Mouse (Mus musculus): ENCODE results near the gene Zc3h10. TPM values are rescaled to one million over a fixed set of nuclear protein-coding genes. Genes with fewer than 3 reads are reported as not detected.

Gene Zc3h10
- polyA plus RNA-seq (2014; fragmentation: Nextera tagmentation; extraction: Ambion mirVana): 7.7 and 8.0 TPM in 2 replicates

GRCm38 (mm10) chr10:128547361-128548032, at the start of gene Zc3h10:
Zc3h10 (minus strand) TSS chr10:128547774.
- no peaks in the 10 kb centered on the region for H3K27me3 ChIP-seq (ENCODE audit: control insufficient read depth, insufficient read depth, low read length)
- H3K9ac ChIP-seq (ENCODE audit: low read depth, low read length): peak within 1 kb of the TSS; percentile 95
- H3K36me3 ChIP-seq (ENCODE audit: control insufficient read depth, insufficient read depth, low read length): peaks cover 18% of the 10 kb centered on the region
- peak within 1 kb of the TSS; percentile 94 for H3K27ac ChIP-seq (ENCODE audit: low read depth, low read length)
- peak within 1 kb of the TSS; percentile 84 for H3K4me3 ChIP-seq (ENCODE audit: low read depth, low read length)
- WGBS (ENCODE audit: insufficient replicate concordance): under 1% methylated on average over 49 of the region's 50 CpGs
- H3K9me3 ChIP-seq (replicated peaks; ENCODE audit: control insufficient read depth, low read length): no peaks in the 10 kb centered on the region
- peaks cover 18% of the 10 kb centered on the region for H3K4me1 ChIP-seq (ENCODE audit: control insufficient read depth, insufficient read depth, low read length)
- peak; percentile 83 for ATAC-seq (replicated peaks; ENCODE audit: insufficient number of reproducible peaks, low FRiP score, low TSS enrichment)
- H3K4me2 ChIP-seq: peak within 1 kb of the TSS; percentile 87

- Histone ChIP-seq H3K4me1 (ENCODE audit: control insufficient read depth, insufficient read depth, low read length) (0 out of 2 replicates have a peak, but pooled peaks cover 7% of the 10 kb centered on the region), H3K4me3 (ENCODE audit: low read depth, low read length) (no peak overlapping the region), H3K27me3 (ENCODE audit: control insufficient read depth, insufficient read depth, low read length) (peaks cover 16% of the 10 kb centered on the region), H3K36me3 (ENCODE audit: control insufficient read depth, insufficient read depth, low read length) (no peaks in the 10 kb centered on the region), H3K4me2 (no peak overlapping the region), H3K9ac (ENCODE audit: low read depth, low read length) (no peak overlapping the region), H3K27ac (ENCODE audit: low read depth, low read length) (no peak overlapping the region), H3K9me3 (replicated peaks; ENCODE audit: control insufficient read depth, low read length) (no peaks in the 10 kb centered on the region)
- ATAC-seq (replicated peaks; ENCODE audit: insufficient number of reproducible peaks, low FRiP score, low TSS enrichment): no peak
- WGBS (ENCODE audit: insufficient replicate concordance): 67% methylated on average over 5 of the region's 5 CpGs
Observed at GRCm38 (mm10) chr10:128592797-128593196, 45.2 kb upstream of the Zc3h10 start.

GRCm38 (mm10) chr10:128591436-128591835, 43.9 kb upstream of the Zc3h10 start:
- 0 out of 2 replicates have a peak, but pooled peaks cover 7% of the 10 kb centered on the region for H3K4me1 ChIP-seq (ENCODE audit: control insufficient read depth, insufficient read depth, low read length)
- no peak overlapping the region for H3K9ac ChIP-seq (ENCODE audit: low read depth, low read length)
- H3K4me2 ChIP-seq: no peak overlapping the region
- H3K27me3 ChIP-seq (ENCODE audit: control insufficient read depth, insufficient read depth, low read length): peaks cover 22% of the 10 kb centered on the region
- H3K27ac ChIP-seq (ENCODE audit: low read depth, low read length): no peak overlapping the region
- no peak overlapping the region for H3K4me3 ChIP-seq (ENCODE audit: low read depth, low read length)
- ATAC-seq (replicated peaks; ENCODE audit: insufficient number of reproducible peaks, low FRiP score, low TSS enrichment): no peak
- H3K9me3 ChIP-seq (replicated peaks; ENCODE audit: control insufficient read depth, low read length): no peaks in the 10 kb centered on the region
- 58% methylated on average over 6 of the region's 6 CpGs for WGBS (ENCODE audit: insufficient replicate concordance)
- H3K36me3 ChIP-seq (ENCODE audit: control insufficient read depth, insufficient read depth, low read length): no peaks in the 10 kb centered on the region

DNA sequence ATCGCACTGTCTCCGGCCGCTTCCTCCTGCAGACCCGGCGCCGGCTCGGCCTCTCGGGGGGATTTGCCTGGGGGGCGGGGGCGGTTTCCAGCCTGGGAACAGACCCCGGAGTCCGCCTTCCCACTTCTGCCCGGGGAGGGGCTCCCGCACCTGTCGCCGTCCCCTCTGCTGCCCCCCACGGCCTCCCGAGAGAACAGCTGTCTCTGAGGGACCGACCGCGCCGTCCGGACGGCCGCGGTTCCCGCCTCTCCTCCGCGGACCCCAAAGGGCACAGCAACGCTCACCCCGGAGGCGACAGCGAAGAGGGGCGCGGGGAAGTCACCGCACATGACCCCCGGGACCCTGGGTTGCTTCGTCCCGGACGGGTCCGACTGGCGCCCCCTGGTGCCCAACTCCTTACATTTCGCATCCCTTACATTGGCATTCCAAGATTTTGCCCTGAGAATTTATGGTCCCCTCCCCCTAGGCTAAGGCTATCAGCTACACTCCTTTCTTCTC, 42.7 kb upstream of the Zc3h10 start:
- no peaks in the 10 kb centered on the region for H3K9me3 ChIP-seq (replicated peaks; ENCODE audit: control insufficient read depth, low read length)
- peak overlapping the region; percentile 60 for H3K4me3 ChIP-seq (ENCODE audit: low read depth, low read length)
- H3K4me2 ChIP-seq: peak overlapping the region; percentile 98
- H3K36me3 ChIP-seq (ENCODE audit: control insufficient read depth, insufficient read depth, low read length): no peaks in the 10 kb centered on the region
- under 1% methylated on average over 43 of the region's 43 CpGs for WGBS (ENCODE audit: insufficient replicate concordance)
- H3K27ac ChIP-seq (ENCODE audit: low read depth, low read length): no peak overlapping the region
- H3K4me1 ChIP-seq (ENCODE audit: control insufficient read depth, insufficient read depth, low read length): 0 out of 2 replicates have a peak, but pooled peaks cover 7% of the 10 kb centered on the region
- H3K9ac ChIP-seq (ENCODE audit: low read depth, low read length): peak overlapping the region; percentile 62
- H3K27me3 ChIP-seq (ENCODE audit: control insufficient read depth, insufficient read depth, low read length): peaks cover 28% of the 10 kb centered on the region
- peak; percentile 44 for ATAC-seq (replicated peaks; ENCODE audit: insufficient number of reproducible peaks, low FRiP score, low TSS enrichment)

DNA sequence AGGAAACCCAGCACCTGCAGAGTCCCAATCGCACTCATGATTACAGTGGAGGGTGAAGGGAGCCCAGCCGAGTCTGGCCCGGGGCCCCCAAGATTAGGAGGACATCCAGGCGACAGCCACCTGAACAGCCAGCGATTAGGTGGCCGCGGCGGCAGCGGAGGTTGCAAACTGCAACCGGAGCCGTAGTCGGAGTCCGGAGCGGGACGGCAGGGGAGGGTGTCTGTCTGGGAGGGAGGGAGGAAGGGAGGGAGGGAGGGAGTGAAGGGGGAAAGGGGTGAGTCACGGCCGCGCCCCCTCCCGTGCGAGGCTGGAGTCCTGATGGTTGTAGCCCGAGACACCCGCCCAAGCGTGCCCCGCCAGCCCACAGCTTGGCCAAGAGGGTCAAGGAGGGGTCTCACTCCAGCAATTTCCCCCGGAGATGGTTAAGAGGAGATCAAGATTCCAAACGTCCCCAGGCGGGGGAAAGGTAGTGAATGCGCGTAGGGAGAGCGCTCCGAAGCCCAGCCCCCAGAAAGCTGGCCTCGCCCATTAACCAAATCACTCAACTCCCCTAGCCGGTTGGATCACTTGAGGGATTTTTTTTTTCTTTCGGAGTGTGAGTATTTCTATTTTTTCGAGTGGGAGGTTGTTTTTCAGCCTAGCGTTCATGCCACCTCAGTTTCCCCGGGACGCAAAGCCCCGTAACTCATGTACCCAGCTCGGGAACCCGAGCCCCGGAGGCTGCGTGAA, 42.1 kb upstream of the Zc3h10 start, which contains the start of gene Erbb3:
Erbb3 (minus strand) TSS at position 189 of the 729 bp plus-strand sequence.
- Histone ChIP-seq H3K27ac (ENCODE audit: low read depth, low read length) (peak within 1 kb of the TSS; percentile 22; the same call in 1 of the 2 replicates), H3K9ac (ENCODE audit: low read depth, low read length) (peak within 1 kb of the TSS; percentile 62), H3K4me2 (peak within 1 kb of the TSS; percentile 98), H3K36me3 (ENCODE audit: control insufficient read depth, insufficient read depth, low read length) (no peaks in the 10 kb centered on the region), H3K27me3 (ENCODE audit: control insufficient read depth, insufficient read depth, low read length) (peaks cover 29% of the 10 kb centered on the region), H3K4me1 (ENCODE audit: control insufficient read depth, insufficient read depth, low read length) (0 out of 2 replicates have a peak, but pooled peaks cover 7% of the 10 kb centered on the region), H3K9me3 (replicated peaks; ENCODE audit: control insufficient read depth, low read length) (no peaks in the 10 kb centered on the region), H3K4me3 (ENCODE audit: low read depth, low read length) (peak within 1 kb of the TSS; percentile 60)
- under 1% methylated on average over 42 of the region's 43 CpGs for WGBS (ENCODE audit: insufficient replicate concordance)
- ATAC-seq (replicated peaks; ENCODE audit: insufficient number of reproducible peaks, low FRiP score, low TSS enrichment): peak; percentile 37

GRCm38 (mm10) chr10:128588775-128589463, 41.3 kb upstream of the Zc3h10 start:
- Histone ChIP-seq H3K4me3 (ENCODE audit: low read depth, low read length) (peak overlapping the region; percentile 60), H3K9ac (ENCODE audit: low read depth, low read length) (peak overlapping the region; percentile 62; the same call in 1 of the 2 replicates), H3K9me3 (replicated peaks; ENCODE audit: control insufficient read depth, low read length) (no peaks in the 10 kb centered on the region), H3K36me3 (ENCODE audit: control insufficient read depth, insufficient read depth, low read length) (no peaks in the 10 kb centered on the region), H3K27ac (ENCODE audit: low read depth, low read length) (peak overlapping the region; percentile 22; the same call in 1 of the 2 replicates), H3K4me1 (ENCODE audit: control insufficient read depth, insufficient read depth, low read length) (peaks cover 10% of the 10 kb centered on the region), H3K4me2 (peak overlapping the region; percentile 98), H3K27me3 (ENCODE audit: control insufficient read depth, insufficient read depth, low read length) (peaks cover 30% of the 10 kb centered on the region)
- ATAC-seq (replicated peaks; ENCODE audit: insufficient number of reproducible peaks, low FRiP score, low TSS enrichment): no peak
- 2% methylated on average over 23 of the region's 23 CpGs for WGBS (ENCODE audit: insufficient replicate concordance)

DNA sequence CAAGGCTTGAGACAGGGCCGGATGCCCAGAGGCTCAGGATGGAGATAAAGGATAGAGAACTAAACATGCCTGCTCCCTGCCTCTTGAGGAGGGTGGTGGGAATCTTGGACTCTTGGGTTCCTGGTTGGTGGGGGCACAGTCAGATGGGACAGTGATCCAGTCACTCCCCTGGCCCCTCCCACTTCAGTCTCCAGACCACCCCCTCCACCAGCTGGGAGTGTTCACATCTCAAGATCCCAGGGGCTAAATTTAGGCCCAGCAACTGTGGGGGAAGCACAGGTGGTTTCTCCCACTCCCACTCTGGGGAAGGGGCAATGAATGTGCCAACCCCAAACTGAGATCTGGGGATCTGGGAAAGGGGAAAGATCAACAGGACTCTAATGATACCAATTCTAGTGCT, 40.6 kb upstream of the Zc3h10 start:
- Histone ChIP-seq H3K9me3 (replicated peaks; ENCODE audit: control insufficient read depth, low read length) (no peaks in the 10 kb centered on the region), H3K27ac (ENCODE audit: low read depth, low read length) (peak overlapping the region; percentile 58; the same call in 1 of the 2 replicates), H3K4me3 (ENCODE audit: low read depth, low read length) (peak overlapping the region; percentile 1; the same call in 1 of the 2 replicates), H3K4me1 (ENCODE audit: control insufficient read depth, insufficient read depth, low read length) (peaks cover 17% of the 10 kb centered on the region), H3K27me3 (ENCODE audit: control insufficient read depth, insufficient read depth, low read length) (peaks cover 30% of the 10 kb centered on the region), H3K9ac (ENCODE audit: low read depth, low read length) (0 out of 2 replicates have a peak overlapping the region, but pooled peaks have one; percentile 12), H3K36me3 (ENCODE audit: control insufficient read depth, insufficient read depth, low read length) (no peaks in the 10 kb centered on the region), H3K4me2 (peak overlapping the region; percentile 98)
- ATAC-seq (replicated peaks; ENCODE audit: insufficient number of reproducible peaks, low FRiP score, low TSS enrichment): no peak
- 20% methylated on average over 1 of the region's 1 CpGs for WGBS (ENCODE audit: insufficient replicate concordance)

GRCm38 (mm10) chr10:128587697-128588096, 40.1 kb upstream of the Zc3h10 start:
- no peaks in the 10 kb centered on the region for H3K36me3 ChIP-seq (ENCODE audit: control insufficient read depth, insufficient read depth, low read length)
- no peak overlapping the region for H3K4me3 ChIP-seq (ENCODE audit: low read depth, low read length)
- H3K4me1 ChIP-seq (ENCODE audit: control insufficient read depth, insufficient read depth, low read length): peaks cover 17% of the 10 kb centered on the region
- H3K27ac ChIP-seq (ENCODE audit: low read depth, low read length): peak overlapping the region; percentile 58
- H3K9ac ChIP-seq (ENCODE audit: low read depth, low read length): 0 out of 2 replicates have a peak overlapping the region, but pooled peaks have one; percentile 12
- 51% methylated on average over 8 of the region's 8 CpGs for WGBS (ENCODE audit: insufficient replicate concordance)
- peak overlapping the region; percentile 41 for H3K4me2 ChIP-seq
- ATAC-seq (replicated peaks; ENCODE audit: insufficient number of reproducible peaks, low FRiP score, low TSS enrichment): no peak
- peaks cover 30% of the 10 kb centered on the region for H3K27me3 ChIP-seq (ENCODE audit: control insufficient read depth, insufficient read depth, low read length)
- H3K9me3 ChIP-seq (replicated peaks; ENCODE audit: control insufficient read depth, low read length): no peaks in the 10 kb centered on the region
